Mouse (Mus musculus) neural tube, embryonic 14.5 days (tissue): ENCODE results near the gene Nav3. TPM values are rescaled to one million over a fixed set of nuclear protein-coding genes. Genes with fewer than 3 reads are reported as not detected.

Experiments
- ATAC-seq: fragments of 200-750 bp; cut with Nextera tagmentation; 2 replicates; pipeline ENCODE4 v1.8.0; 2017; ENCODE audit warnings: low read depth, mild to moderate bottlenecking, moderate TSS enrichment, moderate library complexity
- H3K27ac ChIP-seq: fragments of 300-500 bp; sonication (generic); 2 replicates; pipeline ENCODE4 v1.5.1; 2014; ENCODE audit warnings: low read depth, mild to moderate bottlenecking, control low read depth, low read length, moderate library complexity, mixed read lengths
- H3K27me3 ChIP-seq: fragments of 300-500 bp; sonication (generic); 2 replicates; pipeline ENCODE4 v1.6.1; 2014; ENCODE audit warnings: low read length; ENCODE audit not compliant: control insufficient read depth, insufficient read depth
- H3K36me3 ChIP-seq: fragments of 300-500 bp; sonication (generic); 2 replicates; pipeline ENCODE4 v1.6.1; 2014; ENCODE audit warnings: low read length, mixed read lengths; ENCODE audit not compliant: control insufficient read depth, insufficient read depth
- H3K4me1 ChIP-seq: fragments of 300-500 bp; sonication (generic); 2 replicates; pipeline ENCODE4 v1.6.1; 2014; ENCODE audit warnings: low read length; ENCODE audit not compliant: control insufficient read depth, insufficient read depth
- H3K4me2 ChIP-seq: fragments of 300-500 bp; sonication (generic); 2 replicates; pipeline ENCODE4 v1.6.1; 2014; ENCODE audit warnings: mild to moderate bottlenecking, low read depth, low read length, control low read depth
- H3K4me3 ChIP-seq: fragments of 300-500 bp; sonication (generic); 2 replicates; pipeline ENCODE4 v1.5.1; 2014; ENCODE audit warnings: low read depth, low read length, control low read depth, mixed read lengths
- H3K9ac ChIP-seq: fragments of 300-500 bp; sonication (generic); replicated peaks from 2 replicates; pipeline ENCODE4 v1.6.1; 2014; ENCODE audit warnings: low read depth, mild to moderate bottlenecking, control low read depth, low read length, mixed read lengths
- H3K9me3 ChIP-seq: fragments of 300-500 bp; sonication (generic); 2 replicates; pipeline ENCODE4 v1.6.1; 2016; ENCODE audit warnings: low read length; ENCODE audit not compliant: control insufficient read depth
- WGBS: fragments of 180-500 bp; shearing (Covaris S2); extraction: QIAGEN DNeasy Blood & Tissue Kit; methylation state at CpG from one replicate; pipeline ENCODE4 v1.1.7; 2014; 5-methylcytosine and 5-hydroxymethylcytosine counted together
- polyA plus RNA-seq: library from polyadenylated mRNA; unstranded; fragments of >200 nt; fragmentation: Nextera tagmentation; extraction: Ambion mirVana; gene quantifications from 2 replicates; pipeline ENCODE4 v1.2.1, GENCODE M21; 2014

The Nav3 gene
- polyA plus RNA-seq, 1 experiment from 2014 or later: 34.6 TPM

DNA sequence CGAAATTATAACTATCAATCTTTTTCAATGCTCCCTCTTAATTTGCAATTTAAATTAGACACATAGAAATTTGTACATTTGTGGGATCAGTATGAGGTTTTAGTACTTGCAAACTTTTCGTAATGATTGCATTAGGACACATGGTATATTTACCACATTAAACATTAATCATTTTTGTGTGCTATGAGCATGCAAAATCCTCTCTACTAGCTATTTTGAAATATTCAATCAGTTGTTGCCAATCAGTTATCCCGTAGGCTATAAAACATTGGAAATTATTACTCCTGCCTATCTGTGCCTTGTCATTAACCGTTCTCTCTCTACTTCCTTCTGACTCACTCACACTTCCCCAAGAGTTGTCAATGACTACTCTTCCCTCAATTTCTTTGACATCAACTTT, 579.9 kb downstream of the Nav3 start:
- H3K36me3 ChIP-seq: no peaks in the 10 kb centered on the region
- 73% methylated on average over 4 of the region's 4 CpGs for WGBS
- ATAC-seq: no peak
- no peaks in the 10 kb centered on the region for H3K27me3 ChIP-seq
- H3K4me1 ChIP-seq: no peaks in the 10 kb centered on the region
- no peak overlapping the region for H3K9ac ChIP-seq
- H3K4me3 ChIP-seq: no peak overlapping the region
- H3K9me3 ChIP-seq: no peaks in the 10 kb centered on the region
- no peak overlapping the region for H3K27ac ChIP-seq
- no peak overlapping the region for H3K4me2 ChIP-seq

DNA sequence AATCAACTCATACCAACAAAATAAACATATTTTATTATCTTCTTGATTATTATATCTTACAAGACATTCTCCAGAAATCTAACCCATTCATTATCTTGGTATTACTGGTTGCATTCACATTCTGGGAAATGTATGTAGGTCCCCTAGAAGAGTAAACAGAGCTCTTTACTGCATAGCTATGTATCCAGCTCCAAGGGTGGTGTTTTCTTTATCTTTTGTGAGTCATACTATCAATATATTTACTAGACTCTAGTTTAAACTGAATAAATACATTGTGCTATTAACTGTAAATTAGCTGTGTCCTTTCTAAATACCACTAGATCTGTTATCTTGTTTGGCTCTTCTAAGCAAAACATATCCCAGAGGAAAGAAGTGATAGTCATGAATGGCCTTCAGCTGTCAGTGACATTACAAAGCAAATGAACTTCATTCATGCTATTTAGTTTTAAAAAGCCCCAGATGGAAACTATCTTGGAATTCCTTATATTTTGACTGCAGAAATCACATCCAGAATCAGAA, 580.6 kb downstream of the Nav3 start:
- H3K9me3 ChIP-seq: no peaks in the 10 kb centered on the region
- no peaks in the 10 kb centered on the region for H3K36me3 ChIP-seq
- ATAC-seq: no peak
- H3K9ac ChIP-seq: no peak overlapping the region
- no peaks in the 10 kb centered on the region for H3K27me3 ChIP-seq
- no peak overlapping the region for H3K4me2 ChIP-seq
- H3K4me1 ChIP-seq: no peaks in the 10 kb centered on the region
- no peak overlapping the region for H3K4me3 ChIP-seq
- no peak overlapping the region for H3K27ac ChIP-seq

DNA sequence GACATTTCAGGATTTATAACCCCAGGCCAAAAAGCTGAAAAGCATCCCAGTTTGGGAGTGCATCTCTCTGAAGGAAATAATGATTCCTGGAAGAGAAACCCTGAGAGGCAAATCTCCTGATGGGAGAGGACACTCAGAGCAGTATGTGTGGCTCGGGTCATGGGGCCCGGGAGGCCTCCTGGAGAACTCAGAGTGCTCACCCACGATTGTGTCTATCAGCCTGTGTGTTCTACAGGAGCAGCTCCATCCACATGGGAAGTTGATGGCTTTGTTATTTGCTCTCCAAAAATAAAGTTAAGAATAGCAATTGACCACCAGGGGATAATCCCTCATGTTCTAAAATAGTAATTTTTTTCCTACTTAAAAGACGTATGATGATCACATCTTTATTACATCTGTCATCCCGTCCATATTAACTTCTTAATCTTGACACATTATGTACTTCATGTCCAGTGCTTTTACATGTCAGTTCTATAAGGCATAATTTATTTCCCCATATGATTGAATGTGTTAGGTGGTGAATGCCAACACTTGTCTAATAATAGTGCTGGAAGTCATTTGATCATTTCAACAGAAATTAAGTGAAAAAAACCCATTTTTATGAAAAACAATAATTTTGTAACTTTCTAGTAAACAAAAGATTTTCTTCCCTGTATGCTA, 581.2 kb downstream of the Nav3 start:
- Histone ChIP-seq H3K27me3 (no peaks in the 10 kb centered on the region), H3K4me3 (no peak overlapping the region), H3K4me2 (no peak overlapping the region), H3K36me3 (no peaks in the 10 kb centered on the region), H3K9ac (no peak overlapping the region), H3K4me1 (no peaks in the 10 kb centered on the region), H3K27ac (no peak overlapping the region), H3K9me3 (no peaks in the 10 kb centered on the region)
- ATAC-seq: no peak
- 46% methylated on average over 5 of the region's 5 CpGs for WGBS

DNA sequence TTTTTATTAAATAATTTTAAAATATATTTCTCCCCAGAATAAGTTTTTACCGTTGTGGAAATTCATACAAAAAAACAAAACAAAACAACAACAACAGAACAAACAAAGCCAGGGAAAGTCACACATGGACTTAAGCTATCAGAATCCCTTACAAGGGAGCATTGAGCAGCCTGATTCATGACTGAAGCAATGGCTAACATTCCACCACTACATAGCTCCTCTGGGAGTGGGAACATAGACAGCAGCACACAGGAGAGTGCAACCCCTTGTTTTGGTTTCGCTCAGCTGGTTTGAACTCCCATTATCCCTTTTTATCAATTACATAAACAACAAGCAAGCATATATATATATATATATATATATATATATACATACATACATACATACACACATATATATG, 589.9 kb downstream of the Nav3 start:
- H3K9me3 ChIP-seq: no peaks in the 10 kb centered on the region
- no peak for ATAC-seq
- WGBS: 71% methylated on average over 2 of the region's 2 CpGs
- no peak overlapping the region for H3K4me3 ChIP-seq
- H3K27ac ChIP-seq: no peak overlapping the region
- H3K9ac ChIP-seq: no peak overlapping the region
- no peaks in the 10 kb centered on the region for H3K36me3 ChIP-seq
- no peaks in the 10 kb centered on the region for H3K27me3 ChIP-seq
- no peaks in the 10 kb centered on the region for H3K4me1 ChIP-seq
- H3K4me2 ChIP-seq: no peak overlapping the region

GRCm38 (mm10) chr10:109865391-109865790, 590.6 kb downstream of the Nav3 start:
- Histone ChIP-seq H3K4me3 (no peak overlapping the region), H3K36me3 (no peaks in the 10 kb centered on the region), H3K4me2 (no peak overlapping the region), H3K27ac (no peak overlapping the region), H3K27me3 (no peaks in the 10 kb centered on the region), H3K4me1 (no peaks in the 10 kb centered on the region), H3K9ac (no peak overlapping the region), H3K9me3 (no peaks in the 10 kb centered on the region)
- no peak for ATAC-seq
- 28% methylated on average over 1 of the region's 2 CpGs for WGBS

DNA sequence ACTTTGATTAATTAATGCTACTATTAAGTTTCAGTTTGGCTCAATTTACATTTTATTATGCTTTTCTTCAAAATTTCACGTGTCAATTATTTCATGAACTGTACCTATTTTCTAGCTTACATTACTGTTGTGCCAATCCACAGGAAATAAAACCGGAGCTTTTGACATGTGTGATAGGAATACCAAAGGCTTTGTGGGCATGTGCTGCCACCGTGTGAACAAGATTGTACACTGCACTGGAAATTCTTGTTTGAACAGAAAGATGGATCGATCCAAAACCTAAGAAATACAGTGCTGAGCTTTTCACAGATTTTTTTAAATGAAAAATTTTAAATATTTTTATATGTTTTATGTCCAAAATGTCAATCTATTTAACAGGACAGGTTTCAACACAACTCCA, 591.3 kb downstream of the Nav3 start:
- peak; percentile 69; the same call in 1 of the 2 replicates for ATAC-seq
- Histone ChIP-seq H3K27ac (no peak overlapping the region), H3K9ac (no peak overlapping the region), H3K36me3 (no peaks in the 10 kb centered on the region), H3K4me2 (no peak overlapping the region), H3K9me3 (no peaks in the 10 kb centered on the region), H3K4me1 (no peaks in the 10 kb centered on the region), H3K4me3 (no peak overlapping the region), H3K27me3 (no peaks in the 10 kb centered on the region)
- WGBS: 23% methylated on average over 4 of the region's 4 CpGs

DNA sequence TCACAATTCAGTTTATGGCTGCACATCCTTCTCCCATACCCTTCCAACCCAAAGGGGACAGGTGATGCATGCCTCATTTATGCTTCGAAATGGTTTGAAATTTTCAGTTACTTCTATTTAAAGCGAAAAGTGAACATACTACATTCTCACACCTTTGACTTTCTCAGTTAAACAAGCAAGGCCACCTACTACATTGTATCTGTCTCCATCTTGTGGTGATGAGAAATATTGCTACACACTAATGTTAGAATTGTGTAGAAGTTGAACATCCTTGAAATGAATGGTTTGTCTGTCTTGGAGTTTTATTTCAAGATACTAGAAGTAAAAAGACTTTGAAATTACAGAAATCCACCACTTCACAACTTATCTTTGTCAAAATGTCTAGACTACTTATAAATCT, 594.7 kb downstream of the Nav3 start:
- Histone ChIP-seq H3K27ac (no peak overlapping the region), H3K4me2 (no peak overlapping the region), H3K9me3 (no peaks in the 10 kb centered on the region), H3K9ac (no peak overlapping the region), H3K4me1 (no peaks in the 10 kb centered on the region), H3K27me3 (no peaks in the 10 kb centered on the region), H3K36me3 (no peaks in the 10 kb centered on the region), H3K4me3 (no peak overlapping the region)
- 63% methylated on average over 2 of the region's 2 CpGs for WGBS
- ATAC-seq: no peak

DNA sequence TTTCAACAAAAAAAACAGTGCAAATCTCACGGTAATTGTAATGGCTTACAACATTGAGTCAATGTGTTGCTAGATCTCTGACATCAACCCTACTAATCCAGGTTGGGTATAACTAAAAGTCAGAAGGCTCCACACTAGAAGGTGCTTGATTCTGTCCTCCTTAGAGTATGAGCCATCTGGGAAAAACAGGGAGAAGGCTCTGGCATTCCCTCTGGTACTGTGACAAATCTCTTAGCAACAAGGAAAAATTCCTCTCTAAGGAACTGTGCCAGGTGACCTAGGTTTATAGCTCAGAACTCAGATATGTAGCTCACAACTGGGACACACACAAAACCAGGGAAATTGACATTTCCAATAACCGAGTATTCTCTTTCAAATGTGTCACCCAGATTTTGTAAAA, 597.4 kb downstream of the Nav3 start:
- Histone ChIP-seq H3K36me3 (no peaks in the 10 kb centered on the region), H3K4me3 (no peak overlapping the region), H3K4me2 (no peak overlapping the region), H3K27me3 (no peaks in the 10 kb centered on the region), H3K27ac (no peak overlapping the region), H3K4me1 (no peaks in the 10 kb centered on the region), H3K9ac (no peak overlapping the region), H3K9me3 (no peaks in the 10 kb centered on the region)
- 84% methylated on average over 2 of the region's 2 CpGs for WGBS
- no peak for ATAC-seq

- WGBS: 49% methylated on average over 7 of the region's 7 CpGs
- no peak for ATAC-seq
- no peak overlapping the region for H3K27ac ChIP-seq
- H3K27me3 ChIP-seq: no peaks in the 10 kb centered on the region
- no peak overlapping the region for H3K4me2 ChIP-seq
- no peaks in the 10 kb centered on the region for H3K4me1 ChIP-seq
- H3K4me3 ChIP-seq: no peak overlapping the region
- no peaks in the 10 kb centered on the region for H3K9me3 ChIP-seq
- H3K9ac ChIP-seq: no peak overlapping the region
- H3K36me3 ChIP-seq: no peaks in the 10 kb centered on the region
Observed at GRCm38 (mm10) chr10:109852392-109852791, 603.6 kb downstream of the Nav3 start.
